Mouse (Mus musculus): ENCODE results near the gene Plcl2. TPM values are rescaled to one million over a fixed set of nuclear protein-coding genes. Genes with fewer than 3 reads are reported as not detected.
A peak's percentile ranks its signal among the peaks of the same experiment; 100 is the strongest.

Gene Plcl2
- 0.73 and 0.95 TPM in 2 replicates for polyA plus RNA-seq (2012; rRNA removed)

DNA sequence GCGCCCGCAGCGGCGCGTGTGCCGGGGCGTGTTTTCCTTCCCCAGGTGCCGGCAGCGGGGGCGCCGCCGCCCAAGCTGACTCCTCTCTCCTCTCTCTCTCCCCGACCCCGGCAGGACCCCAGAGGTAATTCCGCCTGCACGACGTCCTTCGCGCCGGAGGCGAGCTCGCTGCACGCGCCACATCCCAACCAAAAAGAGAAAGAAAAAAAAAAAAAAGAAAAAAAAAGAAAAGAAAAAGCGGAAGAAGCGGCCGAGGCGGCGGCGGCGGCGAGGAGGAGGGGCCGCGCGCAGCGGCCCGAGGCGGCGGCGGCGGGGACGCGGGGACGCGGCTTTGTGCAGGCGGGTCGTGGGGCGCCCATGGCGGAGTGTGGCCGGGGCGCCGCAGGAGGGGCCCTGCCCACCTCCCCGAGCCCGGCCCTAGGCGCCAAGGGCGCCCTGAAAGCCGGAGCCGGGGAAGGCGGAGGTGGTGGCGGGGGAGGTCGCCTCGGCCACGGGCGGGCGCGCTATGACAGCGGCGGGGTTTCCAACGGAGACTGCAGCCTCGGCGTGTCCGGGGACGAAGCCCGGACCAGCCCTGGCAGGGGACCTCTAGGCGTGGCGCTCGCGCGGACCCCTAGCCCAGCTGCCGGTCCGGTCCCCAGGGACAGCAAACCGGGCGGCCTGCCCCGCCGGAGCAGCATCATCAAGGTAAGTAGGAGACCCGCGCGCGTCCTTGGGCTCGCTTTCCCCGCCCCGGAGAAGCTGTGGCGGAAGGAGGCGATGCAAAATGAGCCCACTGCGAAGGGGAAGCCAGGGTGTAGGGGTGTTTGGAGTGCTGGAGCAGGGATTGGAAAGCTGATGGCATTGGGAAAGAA lies at the start of gene Plcl2:
Gene Plcl2 (plus strand): TSS at position 153 of the 854 bp plus-strand sequence.
- Histone ChIP-seq H3K4me1 (ENCODE audit: control insufficient read depth, insufficient read depth, low read length) (peaks cover 6% of the 10 kb centered on the region), H3K27ac (ENCODE audit: control insufficient read depth, insufficient read depth, low read depth, low read length) (peak within 1 kb of the TSS; percentile 56; the same call in 1 of the 2 replicates), H3K27me3 (ENCODE audit: control insufficient read depth, insufficient read depth, low read length) (no peaks in the 10 kb centered on the region), H3K4me3 (ENCODE audit: control insufficient read depth, low read depth, low read length) (peak within 1 kb of the TSS; percentile 91), H3K36me3 (ENCODE audit: control insufficient read depth, insufficient read depth, low read length) (no peaks in the 10 kb centered on the region)
- TF ChIP-seq CTCF (IDR thresholded peaks at IDR 0.05; ENCODE audit: control insufficient read depth, insufficient read depth, insufficient replicate concordance, low read depth, low read length) (no peak), POLR2A (IDR thresholded peaks at IDR 0.05; ENCODE audit: control insufficient read depth, low read depth, low read length) (no peak; the same call in 1 of the 2 replicates)

DNA sequence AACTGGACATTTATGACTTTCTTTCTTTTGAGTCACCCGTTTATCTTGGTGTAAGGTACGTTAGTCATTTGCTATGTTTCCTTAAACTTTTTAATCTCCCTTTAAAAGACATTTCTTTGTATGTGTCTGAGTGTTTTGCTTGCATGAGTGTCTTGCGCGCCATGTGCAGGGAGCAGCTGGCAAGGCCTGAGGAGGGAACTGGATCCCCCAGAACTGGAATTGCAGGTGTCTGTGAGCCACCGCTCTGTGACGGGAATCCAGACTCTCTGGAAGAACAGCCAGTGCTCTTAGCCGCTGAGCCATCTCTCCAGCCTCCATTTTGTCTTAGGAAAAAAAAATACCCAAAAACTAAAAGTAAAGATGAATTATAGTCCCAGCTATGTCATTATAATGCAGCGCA lies 48.9 kb upstream of the Plcl2 start:
- no peak for TF ChIP-seq POLR2A (IDR thresholded peaks at IDR 0.05; ENCODE audit: control insufficient read depth, low read depth, low read length)
- TF ChIP-seq CTCF (IDR thresholded peaks at IDR 0.05; ENCODE audit: control insufficient read depth, insufficient read depth, insufficient replicate concordance, low read depth, low read length): no peak

GRCm38 (mm10) chr17:50467438-50467837 lies 41.8 kb upstream of the Plcl2 start:
- Histone ChIP-seq H3K4me3 (ENCODE audit: control insufficient read depth, low read depth, low read length) (no peak overlapping the region), H3K36me3 (ENCODE audit: control insufficient read depth, insufficient read depth, low read length) (no peaks in the 10 kb centered on the region), H3K4me1 (ENCODE audit: control insufficient read depth, insufficient read depth, low read length) (peaks cover 6% of the 10 kb centered on the region), H3K27me3 (ENCODE audit: control insufficient read depth, insufficient read depth, low read length) (no peaks in the 10 kb centered on the region), H3K27ac (ENCODE audit: control insufficient read depth, insufficient read depth, low read depth, low read length) (no peak overlapping the region)
- TF ChIP-seq CTCF (IDR thresholded peaks at IDR 0.05; ENCODE audit: control insufficient read depth, insufficient read depth, insufficient replicate concordance, low read depth, low read length) (no peak), POLR2A (IDR thresholded peaks at IDR 0.05; ENCODE audit: control insufficient read depth, low read depth, low read length) (no peak)

More for the DNA sequence above, 48.9 kb upstream of the Plcl2 start:
- H3K4me3 ChIP-seq (ENCODE audit: control insufficient read depth, low read depth, low read length): no peak overlapping the region
- H3K27me3 ChIP-seq (ENCODE audit: control insufficient read depth, insufficient read depth, low read length): no peaks in the 10 kb centered on the region
- no peaks in the 10 kb centered on the region for H3K4me1 ChIP-seq (ENCODE audit: control insufficient read depth, insufficient read depth, low read length)
- H3K36me3 ChIP-seq (ENCODE audit: control insufficient read depth, insufficient read depth, low read length): no peaks in the 10 kb centered on the region
- no peak overlapping the region for H3K27ac ChIP-seq (ENCODE audit: control insufficient read depth, insufficient read depth, low read depth, low read length)

- Histone ChIP-seq H3K27ac (ENCODE audit: control insufficient read depth, insufficient read depth, low read depth, low read length) (no peak overlapping the region), H3K4me1 (ENCODE audit: control insufficient read depth, insufficient read depth, low read length) (peaks cover 6% of the 10 kb centered on the region), H3K27me3 (ENCODE audit: control insufficient read depth, insufficient read depth, low read length) (no peaks in the 10 kb centered on the region), H3K4me3 (ENCODE audit: control insufficient read depth, low read depth, low read length) (no peak overlapping the region), H3K36me3 (ENCODE audit: control insufficient read depth, insufficient read depth, low read length) (no peaks in the 10 kb centered on the region)
- TF ChIP-seq POLR2A (IDR thresholded peaks at IDR 0.05; ENCODE audit: control insufficient read depth, low read depth, low read length) (no peak), CTCF (IDR thresholded peaks at IDR 0.05; ENCODE audit: control insufficient read depth, insufficient read depth, insufficient replicate concordance, low read depth, low read length) (no peak)
Observed at GRCm38 (mm10) chr17:50469126-50469525, 40.1 kb upstream of the Plcl2 start.

GRCm38 (mm10) chr17:50469543-50470431 lies 39.4 kb upstream of the Plcl2 start:
- Histone ChIP-seq H3K27ac (ENCODE audit: control insufficient read depth, insufficient read depth, low read depth, low read length) (peak overlapping the region; percentile 73), H3K36me3 (ENCODE audit: control insufficient read depth, insufficient read depth, low read length) (no peaks in the 10 kb centered on the region), H3K27me3 (ENCODE audit: control insufficient read depth, insufficient read depth, low read length) (no peaks in the 10 kb centered on the region), H3K4me3 (ENCODE audit: control insufficient read depth, low read depth, low read length) (peak overlapping the region; percentile 81), H3K4me1 (ENCODE audit: control insufficient read depth, insufficient read depth, low read length) (peaks cover 6% of the 10 kb centered on the region)
- no peak for TF ChIP-seq POLR2A (IDR thresholded peaks at IDR 0.05; ENCODE audit: control insufficient read depth, low read depth, low read length)
- no peak for TF ChIP-seq CTCF (IDR thresholded peaks at IDR 0.05; ENCODE audit: control insufficient read depth, insufficient read depth, insufficient replicate concordance, low read depth, low read length)

DNA sequence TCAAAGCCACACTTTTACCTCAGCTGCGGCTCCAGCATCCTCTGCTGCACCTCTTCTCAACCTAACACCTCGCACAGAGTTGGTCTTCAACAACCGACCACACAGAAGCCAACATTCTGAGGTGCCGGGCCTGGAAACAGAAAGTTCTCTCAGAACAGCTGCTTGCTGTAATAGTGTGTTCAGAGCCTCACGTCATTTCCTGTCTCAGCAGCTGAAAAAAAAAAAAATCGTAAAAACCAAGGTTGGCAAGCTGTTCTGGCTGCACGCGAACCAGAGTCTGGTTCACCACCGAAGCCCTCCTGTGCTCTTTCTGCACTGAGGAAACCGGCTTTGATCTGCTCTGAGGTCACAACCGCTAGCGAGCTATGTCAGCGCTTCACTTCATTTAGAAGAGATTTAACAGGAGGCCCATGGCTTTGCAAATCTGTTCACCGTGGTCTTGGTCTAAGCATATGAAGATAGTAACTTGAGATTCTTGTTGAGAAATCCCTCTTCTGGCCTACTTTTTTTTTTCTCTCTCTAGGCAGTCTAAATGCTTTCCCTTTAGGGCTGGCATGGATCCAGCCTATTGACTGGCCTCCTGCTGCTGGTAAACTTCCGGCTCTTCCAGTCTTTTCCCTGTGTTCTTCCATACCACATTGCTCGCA lies 38.6 kb upstream of the Plcl2 start:
- Histone ChIP-seq H3K4me3 (ENCODE audit: control insufficient read depth, low read depth, low read length) (peak overlapping the region; percentile 81), H3K4me1 (ENCODE audit: control insufficient read depth, insufficient read depth, low read length) (peaks cover 6% of the 10 kb centered on the region), H3K27me3 (ENCODE audit: control insufficient read depth, insufficient read depth, low read length) (no peaks in the 10 kb centered on the region), H3K27ac (ENCODE audit: control insufficient read depth, insufficient read depth, low read depth, low read length) (peak overlapping the region; percentile 80), H3K36me3 (ENCODE audit: control insufficient read depth, insufficient read depth, low read length) (no peaks in the 10 kb centered on the region)
- no peak for TF ChIP-seq CTCF (IDR thresholded peaks at IDR 0.05; ENCODE audit: control insufficient read depth, insufficient read depth, insufficient replicate concordance, low read depth, low read length)
- no peak for TF ChIP-seq POLR2A (IDR thresholded peaks at IDR 0.05; ENCODE audit: control insufficient read depth, low read depth, low read length)

Measured in testis, adult 2 months (tissue).